Mouse (Mus musculus): Measurements from ENCODE around the gene Gm1330.
"Not testable (repeated sequence)": the region's sequence is repeated elsewhere in the genome, so short reads cannot be mapped to it uniquely, and the experiment has no call there.

Gene Gm1330

GRCm38 (mm10) chr2:149003151-149003550 is at the start of gene Gm1330:
Gene Gm1330, minus strand, starts transcription at chr2:149003251.
- CTCF ChIA-PET = no interaction called here

DNA sequence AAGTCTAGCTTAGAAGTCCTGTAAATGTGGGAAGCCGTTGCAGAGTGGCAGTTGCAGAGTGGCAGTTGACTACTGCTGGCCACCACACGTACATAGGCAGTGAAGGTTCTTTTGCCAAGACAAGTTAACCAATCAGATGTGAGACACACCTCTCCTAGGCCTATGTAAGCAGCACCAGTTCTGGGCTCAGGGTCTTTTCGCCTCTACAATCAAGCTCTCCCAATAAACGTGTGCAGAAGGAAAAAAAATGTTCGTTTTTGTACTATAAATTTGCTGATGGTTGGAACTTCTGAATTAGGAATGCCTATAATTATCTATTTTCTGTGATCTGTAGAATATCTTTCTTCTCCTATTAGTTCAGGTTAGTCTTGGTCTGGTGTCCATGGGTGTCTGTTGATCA is 14.1 kb upstream of the Gm1330 start, which contains the start of gene Gm10750:
Gene Gm10750 (minus strand): TSS at position 101 of the 400 bp plus-strand sequence.
- CTCF ChIA-PET = not testable (repeated sequence)

GRCm38 (mm10) chr2:149004826-149005225 is 1.8 kb upstream of the Gm1330 start:
- CTCF ChIA-PET = no interaction called here

GRCm38 (mm10) chr2:148995133-148995532 is 7.9 kb downstream of the Gm1330 start:
- CTCF ChIA-PET = no interaction called here
